Mouse (Mus musculus) natural killer cell, adult 2 months (primary cell): ENCODE data around the gene Gm9945.

ENCODE experiments used
- DNase-seq, 2 experiments: peaks; one replicate each; pipeline ENCODE4 v3.0.0; 2022; ENCODE audit warnings: low spot score in 2 of 2

The Gm9945 gene

DNA sequence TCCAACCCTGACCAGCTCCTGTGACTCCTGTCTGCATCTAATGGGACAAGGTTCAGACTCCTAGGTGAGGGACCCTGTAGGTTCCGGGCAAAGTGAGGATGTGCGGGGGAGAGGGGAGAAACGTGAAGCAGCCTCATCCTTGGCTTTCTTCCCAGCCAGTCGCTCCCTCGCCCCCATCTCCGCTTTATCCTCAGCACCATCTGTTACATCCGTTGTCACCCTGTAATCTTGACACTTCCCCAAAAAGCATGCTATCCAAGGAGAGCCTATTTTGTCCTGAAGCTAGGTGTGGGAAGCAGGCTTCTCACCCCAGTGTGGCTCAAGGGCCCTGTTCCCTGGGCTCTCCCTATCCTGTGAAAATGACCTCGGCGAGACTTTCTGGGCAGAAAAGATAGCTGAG is 43.0 kb downstream of the Gm9945 start:
- DNase-seq, result no peak

DNA sequence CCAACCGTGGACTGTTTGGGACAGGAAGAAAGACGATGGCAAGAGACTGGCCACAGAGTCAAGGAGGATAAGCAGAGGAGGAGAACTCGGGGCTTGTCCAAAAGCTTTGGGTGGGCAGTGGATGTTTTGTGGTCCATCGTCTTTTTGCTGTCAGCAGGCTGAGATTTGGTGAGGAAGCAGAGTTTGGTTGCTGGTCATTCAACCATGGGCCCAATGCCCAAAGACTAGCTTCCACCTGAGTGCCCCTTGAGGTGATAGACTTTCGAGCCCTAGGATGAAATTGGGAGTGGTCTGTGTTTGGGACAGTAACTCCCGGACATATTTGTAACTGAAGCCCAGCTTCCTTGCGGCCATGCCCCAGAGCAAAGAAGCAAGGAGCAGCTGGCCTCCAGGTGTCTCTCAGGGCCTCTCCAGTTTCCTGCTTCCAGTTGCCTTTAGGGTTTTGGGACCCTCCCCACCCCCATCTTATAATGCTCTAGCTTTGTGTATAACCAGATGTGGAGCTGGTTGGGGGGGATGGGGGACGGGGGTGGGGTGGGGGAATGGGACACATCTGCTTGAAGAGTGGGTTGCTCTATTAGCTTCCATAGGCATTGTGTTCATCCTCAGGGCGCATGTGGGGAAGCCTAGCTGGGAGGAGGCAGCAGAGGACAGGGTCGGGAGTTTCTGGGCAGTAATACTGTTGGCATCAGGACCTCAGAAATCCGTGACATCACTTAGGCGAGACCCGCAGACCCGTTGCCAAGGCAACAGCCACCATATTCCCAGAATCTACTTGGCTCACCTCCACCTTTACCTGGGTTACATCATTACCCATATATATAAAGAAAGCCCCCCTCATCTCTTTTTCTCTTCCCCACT is 43.8 kb downstream of the Gm9945 start:
- no peak for DNase-seq

DNA sequence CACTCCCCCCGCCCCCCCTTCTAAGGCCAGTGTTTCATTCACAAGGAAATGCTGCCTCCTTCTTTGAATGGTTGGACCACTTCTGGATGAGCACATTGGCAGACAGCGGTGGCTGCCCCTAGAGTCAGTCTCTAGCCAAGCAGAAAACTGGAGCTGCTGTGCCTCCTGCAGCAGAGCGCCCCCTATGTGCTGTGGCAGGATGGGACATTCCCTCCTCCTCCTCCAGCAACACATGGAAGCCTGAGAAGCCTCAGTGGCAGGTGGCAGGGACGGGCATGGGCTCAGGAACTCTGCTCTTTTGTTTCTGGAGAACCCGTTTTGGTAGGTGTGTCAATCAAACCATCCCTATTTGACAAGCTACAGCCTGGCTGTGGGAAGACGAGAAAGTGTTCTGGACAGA is 44.9 kb downstream of the Gm9945 start:
- no peak for DNase-seq

DNA sequence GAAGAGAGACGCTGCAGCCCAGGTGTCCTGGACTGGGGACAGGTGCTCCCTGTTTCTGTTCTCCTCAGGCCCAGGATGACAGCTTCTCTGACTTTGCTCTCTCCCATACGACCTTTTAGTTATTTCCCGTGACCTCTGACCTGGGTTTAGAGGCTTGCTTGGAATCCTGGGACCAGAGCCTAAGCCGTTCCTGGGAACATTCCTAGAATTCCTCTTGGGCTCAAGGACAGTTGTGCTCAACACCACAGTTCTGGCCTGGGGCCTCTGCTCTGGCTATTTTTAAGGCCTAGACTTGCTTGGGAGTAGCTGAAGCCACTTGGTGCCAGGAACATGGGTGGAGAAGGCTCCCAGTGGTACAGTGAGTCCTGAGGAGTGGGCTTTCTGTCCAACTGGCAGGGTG is 45.5 kb downstream of the Gm9945 start:
- DNase-seq, result no peak

DNA sequence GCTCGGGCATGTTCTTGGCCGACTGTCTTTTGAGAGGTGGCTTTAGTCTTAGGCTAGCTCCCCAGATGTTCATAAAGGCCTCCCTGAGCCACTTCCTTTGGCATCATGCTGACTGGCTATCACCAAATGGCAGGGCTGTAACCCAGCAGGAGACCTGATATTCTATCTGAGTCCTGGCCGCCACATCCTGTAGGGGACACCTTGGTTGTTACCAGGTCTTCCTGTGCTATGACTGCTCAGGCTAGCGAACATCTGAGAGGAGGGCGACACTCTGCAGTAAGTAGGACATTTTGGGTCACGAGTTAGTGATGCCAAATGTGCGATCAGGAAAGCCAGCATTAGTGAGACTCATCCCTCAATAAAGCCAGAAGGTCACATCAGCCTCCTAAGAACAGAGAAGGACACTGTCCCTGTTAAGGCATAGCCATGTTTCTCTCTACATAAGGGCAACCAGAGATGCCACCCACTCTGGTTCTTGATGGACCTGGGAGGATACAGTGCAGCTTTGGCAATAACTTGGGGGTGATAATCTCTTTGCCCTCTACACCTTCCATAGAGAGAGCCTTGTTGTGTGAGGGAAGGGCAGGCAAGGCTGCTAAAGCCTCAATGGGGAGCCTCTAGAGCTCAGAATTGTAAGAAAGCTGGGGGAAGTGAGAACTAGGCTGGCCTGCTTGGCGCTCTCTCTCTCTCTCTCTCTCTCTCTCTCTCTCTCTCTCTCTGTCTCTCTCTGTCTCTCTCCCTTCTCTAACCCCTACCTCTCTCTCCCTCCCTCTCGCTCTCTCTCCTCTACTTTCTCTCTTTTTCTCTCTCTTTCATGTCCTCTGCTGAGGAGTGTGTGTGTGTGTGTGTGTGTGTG is 48.7 kb downstream of the Gm9945 start:
- peak in 1 of 2 experiments; percentile 15 for DNase-seq

DNA sequence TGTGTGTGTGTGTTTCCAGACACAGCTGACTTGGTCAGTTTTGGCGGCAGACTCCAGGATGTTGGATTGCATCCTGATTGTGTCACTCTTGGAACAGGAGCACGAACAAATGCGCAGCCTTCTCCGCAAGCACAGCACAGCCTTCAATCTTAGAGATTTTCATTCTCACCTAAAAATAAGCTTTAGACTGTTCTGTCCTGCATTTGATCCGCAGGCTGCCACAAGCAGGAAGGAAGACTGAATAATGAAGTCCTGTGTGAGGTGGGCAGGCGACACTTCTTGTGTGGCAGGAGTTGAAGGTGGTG is 49.2 kb downstream of the Gm9945 start:
- no peak for DNase-seq

DNA sequence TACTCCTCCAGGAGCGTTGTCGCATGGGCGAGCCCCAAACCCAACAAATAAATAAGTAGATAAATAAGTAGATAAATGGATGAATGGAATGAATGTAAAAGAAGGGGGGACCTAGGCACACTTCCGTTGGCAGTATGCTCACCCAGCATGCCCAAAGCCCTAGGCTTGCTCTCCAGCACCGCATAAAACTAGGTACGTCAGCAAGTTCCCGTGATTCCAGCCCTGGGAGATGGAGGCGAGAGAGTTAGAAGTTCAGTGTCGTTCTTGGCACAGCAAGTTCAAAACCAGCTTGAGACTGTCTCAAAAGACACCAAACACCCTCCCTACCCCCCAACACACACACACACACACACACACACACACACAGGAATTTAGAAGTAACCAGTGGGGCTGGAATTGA is 50.0 kb downstream of the Gm9945 start:
- no peak for DNase-seq
